Mouse (Mus musculus) cerebellum, postnatal 36 days (tissue): ENCODE data around the gene Kcnmb4.

ENCODE experiments used
- DNase-seq, 2 experiments: peaks; one replicate each; pipeline ENCODE4 v3.0.0; 2021 to 2022; ENCODE audit warnings: mixed read lengths in 2 of 2

Kcnmb4 gene

DNA sequence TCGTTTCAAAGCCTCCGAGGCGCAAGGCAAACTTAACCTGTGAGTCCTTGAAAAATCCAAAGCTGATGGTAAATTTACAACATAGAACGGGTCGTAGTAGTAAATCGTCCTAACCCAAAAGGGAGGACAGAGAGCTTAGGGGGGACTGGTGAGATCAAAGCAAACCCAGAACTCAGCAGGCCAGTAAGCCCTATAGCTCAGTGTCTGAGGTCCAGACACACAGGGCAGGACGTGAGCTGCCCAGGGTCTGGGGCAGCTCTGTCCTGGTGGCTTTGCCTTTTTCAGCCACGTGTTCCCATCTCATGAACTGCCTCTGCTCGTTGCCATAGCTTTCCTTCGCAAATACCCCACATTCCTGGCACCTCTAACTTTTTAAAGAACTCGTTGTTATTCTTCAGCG is 75.7 kb downstream of the Kcnmb4 start:
- no peak for DNase-seq

DNA sequence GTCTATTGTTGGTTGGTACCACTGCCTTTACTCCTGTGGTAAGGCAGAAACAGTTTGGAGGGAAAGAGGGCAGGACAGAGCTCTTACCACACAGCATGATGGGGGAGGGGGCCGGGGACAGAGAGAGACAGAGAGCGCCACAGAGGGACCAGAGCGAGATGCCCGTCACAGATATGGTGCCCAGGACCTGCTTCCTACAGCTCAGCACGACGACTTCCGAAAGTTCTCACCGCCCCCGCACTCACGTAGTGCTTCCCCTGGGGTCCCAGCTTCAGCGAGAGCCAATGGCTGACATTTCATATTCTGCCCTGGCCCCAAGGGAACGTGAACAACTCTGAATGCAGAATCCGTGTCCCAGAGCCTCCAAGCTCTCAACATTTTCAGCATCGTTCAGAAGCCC is 76.1 kb downstream of the Kcnmb4 start:
- no peak for DNase-seq

DNA sequence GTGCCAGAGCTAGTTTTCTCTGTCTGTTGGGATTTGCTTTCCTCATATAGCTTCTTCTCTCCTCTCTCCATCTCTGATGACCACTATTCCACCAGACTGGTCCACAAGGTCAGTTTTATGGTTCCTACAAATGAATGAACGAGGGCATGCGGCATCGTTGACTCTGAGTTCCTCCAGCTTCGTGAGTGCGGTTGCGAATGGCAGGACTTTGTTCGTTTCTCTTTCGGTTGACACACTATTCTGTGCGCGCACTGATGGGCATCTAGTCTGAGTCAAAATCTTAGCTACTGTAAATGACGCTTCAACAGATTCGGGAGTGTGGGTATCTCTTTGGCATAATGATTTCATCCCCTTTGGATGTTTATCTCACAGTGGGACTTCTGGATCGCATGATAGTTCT is 76.7 kb downstream of the Kcnmb4 start:
- no peak for DNase-seq

DNA sequence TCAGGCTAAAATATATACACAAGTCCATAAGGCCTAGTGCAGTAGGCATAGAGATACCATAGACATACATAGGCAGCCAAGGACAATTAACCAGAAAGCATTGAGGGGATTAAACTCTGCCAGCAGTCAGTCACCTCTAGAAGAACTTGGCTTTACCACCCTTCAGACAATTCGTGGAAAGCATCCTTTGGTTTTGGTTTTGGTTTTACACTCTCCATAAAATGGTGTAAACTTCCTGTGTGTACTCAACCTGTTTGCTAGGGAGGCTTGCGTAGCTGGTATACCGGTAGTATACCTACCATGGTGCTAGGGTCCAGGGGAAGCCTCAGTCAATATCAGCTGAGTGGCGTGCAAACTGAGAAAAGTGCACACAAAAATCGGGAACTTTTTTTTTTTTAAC is 77.4 kb downstream of the Kcnmb4 start:
- DNase-seq = no peak

DNA sequence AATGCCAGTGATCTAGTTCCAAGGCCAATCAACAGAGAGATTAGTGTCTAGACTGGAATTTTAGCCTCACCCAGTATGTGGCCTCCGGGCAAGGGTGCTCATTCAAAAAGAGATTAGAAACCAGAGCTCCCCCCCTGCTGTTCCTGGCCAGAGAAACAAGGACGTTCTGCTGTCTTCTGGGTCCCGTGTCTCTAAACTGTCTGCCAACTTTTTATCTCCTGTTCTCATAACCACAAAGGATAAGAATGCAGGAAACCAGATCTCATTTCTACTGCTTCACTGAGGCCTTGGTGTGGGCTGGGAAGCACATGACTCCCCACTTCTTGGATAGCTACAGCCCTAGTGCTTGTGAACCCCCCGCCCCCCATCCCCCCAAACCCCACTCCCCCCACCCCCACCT is 79.1 kb downstream of the Kcnmb4 start:
- DNase-seq = no peak

DNA sequence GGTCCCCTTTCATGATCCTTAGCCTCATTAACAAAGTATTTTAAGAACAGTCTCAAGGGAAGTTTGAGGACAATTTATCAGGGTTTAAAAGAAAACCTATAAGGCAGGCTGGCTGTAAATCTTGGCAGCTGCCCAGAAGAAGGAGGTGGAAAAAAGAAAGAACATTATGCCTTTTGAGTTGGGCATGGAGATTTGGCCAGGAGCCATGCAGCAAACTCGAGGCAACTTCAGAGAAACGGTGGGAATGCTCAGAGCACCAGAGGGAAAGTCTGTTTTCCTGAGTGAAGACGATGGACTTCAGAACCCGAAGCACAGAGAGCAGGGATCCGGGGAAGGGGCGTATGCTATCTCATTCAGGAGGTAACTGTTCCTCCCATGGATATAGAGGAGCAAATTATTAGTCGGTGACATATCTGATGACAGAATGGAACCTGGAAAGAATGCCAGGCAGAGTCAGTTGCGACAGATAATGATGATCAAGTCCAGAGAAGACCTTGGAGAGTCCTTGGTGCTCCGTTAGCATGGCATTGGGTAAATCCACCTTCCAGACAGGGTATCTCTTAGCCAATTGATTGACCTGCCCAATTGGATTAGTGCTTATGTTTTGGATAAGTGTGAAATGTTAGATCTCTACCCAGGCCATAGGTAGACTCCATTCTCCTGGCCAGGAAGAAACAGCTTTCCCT is 79.7 kb downstream of the Kcnmb4 start:
- no peak for DNase-seq

GRCm38 (mm10) chr10:116388840-116389239 is 84.8 kb downstream of the Kcnmb4 start:
- no peak for DNase-seq

GRCm38 (mm10) chr10:116386391-116386885 is 87.2 kb downstream of the Kcnmb4 start:
- DNase-seq = peak in 1 of 2 experiments; percentile 32

DNA sequence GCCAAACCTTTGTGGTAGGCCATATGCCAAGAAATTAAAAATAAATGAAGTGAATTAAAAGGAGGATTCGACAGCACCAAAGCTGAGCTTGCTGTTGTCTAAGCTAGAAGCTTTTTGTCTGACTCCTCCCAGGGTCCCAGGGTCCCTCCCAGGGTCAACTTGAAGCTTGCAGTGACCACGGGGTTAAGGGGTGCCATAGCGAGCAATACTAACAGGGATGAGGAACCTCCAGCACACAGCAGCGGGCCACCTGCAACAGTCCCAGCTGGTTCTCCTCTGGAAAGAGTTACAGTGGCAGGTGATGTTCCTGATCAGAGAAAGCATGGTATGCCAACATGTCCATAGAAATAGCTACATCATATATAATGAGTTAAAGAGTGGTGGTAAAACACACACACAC is 89.3 kb downstream of the Kcnmb4 start:
- no peak for DNase-seq

- no peak for DNase-seq
These were observed 90.6 kb downstream of the Kcnmb4 start for GRCm38 (mm10) chr10:116382826-116383685.

DNA sequence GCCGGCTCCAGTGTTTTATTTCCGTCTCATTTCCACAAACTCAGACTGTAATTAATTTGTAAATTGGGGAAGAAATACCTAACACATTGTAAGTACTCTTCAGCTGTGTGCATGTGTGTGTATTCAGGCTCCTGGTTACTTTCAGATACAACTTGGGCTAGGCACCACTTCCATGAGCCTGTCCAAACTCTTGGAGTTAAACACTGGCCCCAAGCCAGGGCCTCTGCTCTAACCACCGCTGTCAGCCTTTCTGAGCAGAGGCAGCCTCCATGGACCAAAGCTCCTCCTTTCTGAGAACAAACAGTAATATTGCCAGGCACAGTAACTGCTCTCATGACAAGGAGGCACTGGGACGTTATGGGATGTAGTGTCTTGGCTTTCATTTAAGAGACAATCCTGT is 96.8 kb downstream of the Kcnmb4 start:
- no peak for DNase-seq

- peak; percentile 66 to 73 for DNase-seq
These were observed 99.6 kb downstream of the Kcnmb4 start for GRCm38 (mm10) chr10:116374111-116374510.

GRCm38 (mm10) chr10:116370991-116371725 is 102.5 kb downstream of the Kcnmb4 start:
- no peak for DNase-seq
